Mouse (Mus musculus) hematopoietic stem cell, adult 5-6 weeks (primary cell): ENCODE results near the gene Itpkc. TPM values are rescaled to one million over a fixed set of nuclear protein-coding genes. Genes with fewer than 3 reads are reported as not detected.
"Not testable (repeated sequence)": the region's sequence is repeated elsewhere in the genome, so short reads cannot be mapped to it uniquely, and the experiment has no call there.

ENCODE experiments used
- ATAC-seq, 2 experiments: fragments of 125-278 bp in 1 of 2; replicated peaks in 1 of 2; 2 replicates each; pipeline ENCODE4 v1.8.0; 2016 to 2017; ENCODE audit warnings: inconsistent platforms in 2 of 2, mild to moderate bottlenecking in 2 of 2, moderate number of reproducible peaks in 2 of 2, low read depth in 1 of 2, moderate TSS enrichment in 1 of 2; ENCODE audit not compliant: low FRiP score in 2 of 2, poor library complexity in 2 of 2, severe bottlenecking in 2 of 2, insufficient read depth in 1 of 2, low TSS enrichment in 1 of 2
- total RNA-seq: library from RNA; stranded (forward); fragments of 172-1452, 232-1000 nt; gene quantifications from 2 replicates; pipeline ENCODE4 v1.2.3, GENCODE M21; 2017

Gene Itpkc
- total RNA-seq, 1 experiment from 2014 or later, result 8.1 TPM

GRCm38 (mm10) chr7:27249928-27250327 is 21.5 kb upstream of the Itpkc start:
- ATAC-seq, result no peak

GRCm38 (mm10) chr7:27249146-27249545 is 20.7 kb upstream of the Itpkc start:
- no peak; a peak in 1 of 4 replicates for ATAC-seq

GRCm38 (mm10) chr7:27244088-27244487 is 15.6 kb upstream of the Itpkc start:
- ATAC-seq, result not testable (repeated sequence)

- ATAC-seq, result no peak
These were observed 14.8 kb upstream of the Itpkc start for GRCm38 (mm10) chr7:27243211-27243610.

GRCm38 (mm10) chr7:27238568-27238967 is 10.1 kb upstream of the Itpkc start:
- peak in 1 of 2 experiments; percentile 43; a peak in 1 of 4 replicates for ATAC-seq

GRCm38 (mm10) chr7:27237527-27237926 is 9.1 kb upstream of the Itpkc start:
- ATAC-seq, result no peak

GRCm38 (mm10) chr7:27235726-27236125 is 7.3 kb upstream of the Itpkc start:
- ATAC-seq, result no peak

- no peak for ATAC-seq
These were observed 4.8 kb upstream of the Itpkc start for GRCm38 (mm10) chr7:27233300-27233699.

- peak; percentile 94 for ATAC-seq
These were observed 4.4 kb upstream of the Itpkc start, which contains the start of gene Coq8b for GRCm38 (mm10) chr7:27232781-27233281. Gene Coq8b, plus strand, starts transcription at chr7:27233023.

GRCm38 (mm10) chr7:27231693-27232331 is 3.4 kb upstream of the Itpkc start:
- ATAC-seq, result no peak

- ATAC-seq, result no peak
These were observed 2.3 kb upstream of the Itpkc start for GRCm38 (mm10) chr7:27230781-27231180.

- peak; percentile 1 to 8; a peak in 2 of 4 replicates for ATAC-seq
These were observed 404 bp upstream of the Itpkc start for GRCm38 (mm10) chr7:27228865-27229264.

GRCm38 (mm10) chr7:27227676-27228075 is 785 bp downstream of the Itpkc start:
- ATAC-seq, result no peak

GRCm38 (mm10) chr7:27227276-27227675 is 1.2 kb downstream of the Itpkc start:
- ATAC-seq, result no peak

- no peak for ATAC-seq
These were observed 3.4 kb downstream of the Itpkc start for GRCm38 (mm10) chr7:27224877-27225575.

GRCm38 (mm10) chr7:27222538-27222937 is 5.9 kb downstream of the Itpkc start:
- ATAC-seq, result no peak

- no peak for ATAC-seq
These were observed 6.5 kb downstream of the Itpkc start for GRCm38 (mm10) chr7:27221939-27222338.

- no peak for ATAC-seq
These were observed 8.5 kb downstream of the Itpkc start for GRCm38 (mm10) chr7:27219937-27220336.
